Mouse (Mus musculus) lung, embryonic 14.5 days (tissue): ENCODE data around the gene Nlrp3. TPM values are rescaled to one million over a fixed set of nuclear protein-coding genes. Genes with fewer than 3 reads are reported as not detected.

ENCODE experiments used
- ATAC-seq: fragments of 200-750 bp; cut with Nextera tagmentation; 2 replicates; pipeline ENCODE4 v1.8.0; 2017; ENCODE audit warnings: mild to moderate bottlenecking, moderate TSS enrichment, moderate library complexity; ENCODE audit not compliant: insufficient read depth
- DNase-seq: peaks from one replicate; pipeline ENCODE4 v3.0.0-alpha.2; 2015
- H3K27ac ChIP-seq: fragments of 300-500 bp; sonication (generic); 2 replicates; pipeline ENCODE4 v1.5.1; 2014; ENCODE audit warnings: low read depth, mild to moderate bottlenecking, moderate library complexity
- H3K27me3 ChIP-seq: fragments of 300-500 bp; sonication (generic); 2 replicates; pipeline ENCODE4 v1.6.1; 2014; ENCODE audit warnings: low read length, control low read depth; ENCODE audit not compliant: insufficient read depth
- H3K36me3 ChIP-seq: fragments of 300-500 bp; sonication (generic); 2 replicates; pipeline ENCODE4 v1.6.1; 2014; ENCODE audit warnings: control low read depth; ENCODE audit not compliant: insufficient read depth
- H3K4me1 ChIP-seq: fragments of 300-500 bp; sonication (generic); 2 replicates; pipeline ENCODE4 v1.6.1; 2014; ENCODE audit warnings: antibody characterized with exemption, control low read depth; ENCODE audit not compliant: insufficient read depth
- H3K4me2 ChIP-seq: fragments of 300-500 bp; sonication (generic); 2 replicates; pipeline ENCODE4 v1.6.1; 2014; ENCODE audit warnings: mild to moderate bottlenecking
- H3K4me3 ChIP-seq: fragments of 300-500 bp; sonication (generic); 2 replicates; pipeline ENCODE4 v1.5.1; 2014; ENCODE audit warnings: low read depth, low read length
- H3K9ac ChIP-seq: fragments of 300-500 bp; sonication (generic); 2 replicates; pipeline ENCODE4 v1.6.1; 2014
- H3K9me3 ChIP-seq: fragments of 300-500 bp; sonication (generic); 2 replicates; pipeline ENCODE4 v1.6.1; 2016; ENCODE audit warnings: low read depth, low read length, control low read depth
- CTCF ChIP-seq: IDR thresholded peaks from 2 replicates; pipeline ENCODE4 v1.5.1; 2016; ENCODE audit warnings: antibody characterized with exemption, low read depth
- WGBS: fragments of 180-500 bp; shearing (Covaris S2); extraction: QIAGEN DNeasy Blood & Tissue Kit; methylation state at CpG from one replicate; pipeline ENCODE4 v1.1.7; 2014; 5-methylcytosine and 5-hydroxymethylcytosine counted together
- polyA plus RNA-seq: library from polyadenylated mRNA; unstranded; fragments of >200 nt; fragmentation: Nextera tagmentation; extraction: Ambion mirVana; gene quantifications from 2 replicates; pipeline ENCODE4 v1.2.1, GENCODE M21; 2014

The Nlrp3 gene
- 0.12 and 0.50 TPM in 2 replicates for polyA plus RNA-seq

- H3K4me1 ChIP-seq = no peaks in the 10 kb centered on the region
- no peak for DNase-seq
- no peak within 1 kb of the TSS for H3K4me2 ChIP-seq
- no peaks in the 10 kb centered on the region for H3K9me3 ChIP-seq
- no peaks in the 10 kb centered on the region for H3K27me3 ChIP-seq
- no peak within 1 kb of the TSS for H3K27ac ChIP-seq
- no peak within 1 kb of the TSS for H3K9ac ChIP-seq
- no peak for ATAC-seq
- TF ChIP-seq CTCF = no peak
- no peak within 1 kb of the TSS for H3K4me3 ChIP-seq
- H3K36me3 ChIP-seq = no peaks in the 10 kb centered on the region
- 39% methylated on average over 3 of the region's 3 CpGs for WGBS
Observed at GRCm38 (mm10) chr11:59541324-59541723, at the start of gene Nlrp3. Nlrp3 (plus strand) TSS chr11:59541568.

GRCm38 (mm10) chr11:59496672-59497310 lies 44.6 kb upstream of the Nlrp3 start:
- H3K4me2 ChIP-seq = no peak overlapping the region
- TF ChIP-seq CTCF = no peak
- H3K36me3 ChIP-seq = peaks cover 99% of the 10 kb centered on the region
- H3K27me3 ChIP-seq = no peaks in the 10 kb centered on the region
- H3K9ac ChIP-seq = no peak overlapping the region
- no peaks in the 10 kb centered on the region for H3K9me3 ChIP-seq
- no peak overlapping the region for H3K4me3 ChIP-seq
- H3K4me1 ChIP-seq = no peaks in the 10 kb centered on the region
- ATAC-seq = no peak
- DNase-seq = no peak
- 75% methylated on average over 6 of the region's 6 CpGs for WGBS
- no peak overlapping the region for H3K27ac ChIP-seq

DNA sequence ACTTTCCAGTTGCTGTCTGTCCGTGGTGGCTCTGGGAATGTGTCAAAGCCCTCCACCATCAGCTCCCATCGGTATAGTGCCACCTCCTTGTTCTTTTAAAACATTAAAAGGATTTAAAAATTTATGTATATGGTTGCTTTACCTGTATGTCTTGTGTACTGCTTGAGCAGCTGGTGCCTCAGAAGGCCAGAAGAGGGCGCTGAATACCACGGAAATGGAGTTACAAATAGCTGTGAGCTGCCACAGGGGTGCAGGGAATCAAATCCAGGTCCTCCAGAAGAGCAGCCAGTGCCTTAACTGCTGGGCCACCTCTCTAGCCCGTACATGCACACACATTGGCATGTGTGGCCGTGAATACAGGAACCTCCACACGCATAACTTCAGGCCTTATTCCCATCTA lies 43.6 kb upstream of the Nlrp3 start:
- Histone ChIP-seq H3K4me2 (no peak overlapping the region), H3K9ac (no peak overlapping the region), H3K27ac (no peak overlapping the region), H3K4me1 (no peaks in the 10 kb centered on the region), H3K4me3 (no peak overlapping the region), H3K27me3 (no peaks in the 10 kb centered on the region), H3K36me3 (peaks cover 99% of the 10 kb centered on the region), H3K9me3 (no peaks in the 10 kb centered on the region)
- no peak for DNase-seq
- no peak for ATAC-seq
- 92% methylated on average over 7 of the region's 7 CpGs for WGBS
- no peak for TF ChIP-seq CTCF

DNA sequence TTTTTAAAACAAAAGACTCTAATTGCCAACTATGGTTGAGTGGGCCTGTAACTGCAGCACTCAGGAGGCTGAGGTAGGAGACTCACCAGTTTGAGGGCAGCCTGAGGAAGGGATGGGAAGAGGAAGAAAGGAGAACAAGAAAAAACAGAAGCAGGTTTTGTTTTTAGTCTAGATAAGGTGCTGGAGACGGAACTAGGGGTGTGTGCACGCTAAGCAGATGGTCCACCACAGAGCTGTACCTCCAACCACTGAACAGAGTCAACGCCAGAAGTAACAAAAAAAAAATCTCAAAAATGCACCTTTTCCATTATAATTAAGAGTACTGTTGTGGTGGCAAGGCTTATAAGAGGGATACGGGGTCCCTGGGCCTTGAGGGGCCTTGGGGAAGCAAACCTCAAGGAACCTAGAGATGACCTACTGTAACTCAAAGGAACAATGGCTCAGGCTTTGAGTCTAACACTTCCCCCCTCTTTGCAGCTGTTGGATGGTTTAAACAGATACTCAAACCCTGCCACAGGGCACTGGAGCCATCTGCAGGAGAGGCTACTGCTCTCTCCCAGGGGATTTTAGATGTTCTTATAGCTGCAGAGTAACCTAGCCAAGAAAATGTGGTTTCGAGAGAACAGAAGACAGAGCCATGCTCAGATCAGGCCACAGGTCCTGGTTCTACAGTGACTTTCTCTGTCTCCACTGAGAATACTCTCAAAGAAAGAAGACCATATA lies 39.2 kb upstream of the Nlrp3 start:
- WGBS = 92% methylated on average over 5 of the region's 5 CpGs
- no peak for DNase-seq
- peaks cover 75% of the 10 kb centered on the region for H3K36me3 ChIP-seq

GRCm38 (mm10) chr11:59505351-59505838 lies 36.0 kb upstream of the Nlrp3 start:
- Histone ChIP-seq H3K4me1 (peaks cover 6% of the 10 kb centered on the region), H3K36me3 (peaks cover 42% of the 10 kb centered on the region), H3K9me3 (no peaks in the 10 kb centered on the region), H3K9ac (peak overlapping the region; percentile 93), H3K4me3 (peak overlapping the region; percentile 88), H3K27me3 (no peaks in the 10 kb centered on the region), H3K27ac (peak overlapping the region; percentile 94), H3K4me2 (peak overlapping the region; percentile 94)
- under 1% methylated on average over 21 of the region's 21 CpGs for WGBS
- peak; percentile 81 for DNase-seq
- peak; percentile 51 for ATAC-seq
- TF ChIP-seq CTCF = no peak

More for the DNA sequence above, 39.2 kb upstream of the Nlrp3 start:
- H3K9ac ChIP-seq = no peak overlapping the region
- no peaks in the 10 kb centered on the region for H3K9me3 ChIP-seq
- H3K27ac ChIP-seq = no peak overlapping the region
- no peak overlapping the region for H3K4me2 ChIP-seq
- H3K4me1 ChIP-seq = peaks cover 6% of the 10 kb centered on the region
- ATAC-seq = no peak
- H3K4me3 ChIP-seq = no peak overlapping the region
- TF ChIP-seq CTCF = no peak
- H3K27me3 ChIP-seq = no peaks in the 10 kb centered on the region

DNA sequence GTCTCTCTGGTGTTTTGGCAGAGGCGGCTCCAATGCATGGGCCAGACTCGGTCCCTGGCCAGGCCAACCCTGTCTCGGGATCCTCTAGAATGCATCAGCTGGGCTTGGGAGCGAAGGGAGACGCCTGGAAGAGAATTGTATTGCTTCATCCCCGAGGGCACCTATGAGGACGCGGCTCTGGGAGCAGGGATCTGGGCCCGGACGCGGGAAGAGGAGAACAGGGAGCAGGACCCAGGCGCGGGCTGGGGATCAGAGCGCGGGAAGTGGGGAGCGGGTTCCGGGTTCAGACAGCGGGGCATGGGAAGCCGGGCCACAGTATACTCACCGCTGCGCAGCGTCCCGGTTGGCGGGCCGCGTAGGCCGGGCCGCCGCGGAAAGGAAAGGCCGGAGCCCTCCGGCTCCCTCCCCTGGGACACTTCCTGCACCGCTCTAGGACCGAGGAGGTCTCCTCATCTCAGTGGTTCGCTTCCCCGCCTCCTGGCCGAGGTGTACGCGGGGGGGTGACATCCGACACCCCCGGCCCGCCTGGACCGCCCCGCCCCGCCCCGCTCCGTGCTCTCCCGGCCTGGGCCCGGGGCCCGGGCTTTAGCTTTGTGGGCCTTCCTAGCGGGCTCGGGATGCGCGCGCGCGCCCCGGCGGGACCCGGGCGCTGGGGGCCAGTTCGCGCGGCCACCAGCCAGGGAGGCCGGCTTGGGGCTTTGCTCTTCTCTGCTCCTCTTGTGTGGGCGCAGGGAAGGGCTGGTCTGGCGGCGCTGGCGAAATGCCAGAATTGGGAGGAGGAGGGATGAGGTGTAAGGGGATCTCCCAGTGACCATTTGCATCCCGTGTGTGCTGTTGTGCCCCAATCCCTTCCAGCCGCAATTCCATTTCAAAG lies 35.3 kb upstream of the Nlrp3 start:
- peak overlapping the region; percentile 88 for H3K4me3 ChIP-seq
- no peak for TF ChIP-seq CTCF
- peaks cover 6% of the 10 kb centered on the region for H3K4me1 ChIP-seq
- DNase-seq (peak; percentile 97), ATAC-seq (peak; percentile 95)
- WGBS = under 1% methylated on average over 58 of the region's 71 CpGs
- H3K4me2 ChIP-seq = peak overlapping the region; percentile 94
- peak overlapping the region; percentile 93 for H3K9ac ChIP-seq
- H3K27me3 ChIP-seq = no peaks in the 10 kb centered on the region
- peaks cover 35% of the 10 kb centered on the region for H3K36me3 ChIP-seq
- H3K27ac ChIP-seq = peak overlapping the region; percentile 94
- H3K9me3 ChIP-seq = no peaks in the 10 kb centered on the region
